Mouse (Mus musculus) MEL (cell line): ENCODE measurements around the gene Tmem150c. TPM values are rescaled to one million over a fixed set of nuclear protein-coding genes. Genes with fewer than 3 reads are reported as not detected.

ENCODE experiments used
- DNase-seq: peaks from one replicate; pipeline ENCODE4 v3.0.0; 2011; ENCODE audit warnings: low read depth, low spot score
- H3K27ac ChIP-seq: 2 replicates; pipeline ENCODE4 v1.5.1; 2012; ENCODE audit warnings: low read depth, mild to moderate bottlenecking, control low read depth, low read length, moderate library complexity; ENCODE audit not compliant: control insufficient read depth
- H3K27me3 ChIP-seq, 2 experiments: fragments of 150-350 bp in 1 of 2; sonication (generic) in 1 of 2; 2 replicates each; pipeline ENCODE4 v1.6.1; 2012; ENCODE audit warnings: low read length in 2 of 2, mild to moderate bottlenecking in 2 of 2, improper control_type of control experiment in 1 of 2, moderate library complexity in 1 of 2; ENCODE audit not compliant: insufficient read depth in 2 of 2, control insufficient read depth in 1 of 2
- H3K36me3 ChIP-seq, 2 experiments: 2 replicates each; pipeline ENCODE4 v1.6.1; 2012 to 2014; ENCODE audit warnings: low read length in 2 of 2, improper control_type of control experiment in 1 of 2, inconsistent platforms in 1 of 2, mild to moderate bottlenecking in 1 of 2; ENCODE audit not compliant: insufficient read depth in 2 of 2, control insufficient read depth in 1 of 2
- H3K4me1 ChIP-seq, 2 experiments: fragments of 150-350 bp in 1 of 2; sonication (generic) in 1 of 2; 2 replicates each; pipeline ENCODE4 v1.6.1; 2012; ENCODE audit warnings: low read length in 2 of 2, improper control_type of control experiment in 1 of 2, mild to moderate bottlenecking in 1 of 2; ENCODE audit not compliant: insufficient read depth in 2 of 2, control insufficient read depth in 1 of 2
- H3K4me3 ChIP-seq, 2 experiments: fragments of 150-350 bp in 1 of 2; sonication (generic) in 1 of 2; 2 replicates each; pipeline ENCODE4 v1.5.1; 2012; ENCODE audit warnings: low read depth in 2 of 2, low read length in 2 of 2, mild to moderate bottlenecking in 2 of 2, moderate library complexity in 2 of 2, control low read depth in 1 of 2, improper control_type of control experiment in 1 of 2; ENCODE audit not compliant: control insufficient read depth in 1 of 2, insufficient read depth in 1 of 2
- H3K79me2 ChIP-seq: 2 replicates; pipeline ENCODE4 v1.6.1; 2012; ENCODE audit warnings: mild to moderate bottlenecking, low read length, moderate library complexity; ENCODE audit not compliant: control insufficient read depth, poor library complexity, insufficient read depth
- H3K9ac ChIP-seq: 2 replicates; pipeline ENCODE4 v1.6.1; 2012; ENCODE audit warnings: low read depth, mild to moderate bottlenecking, control low read depth, low read length, moderate library complexity; ENCODE audit not compliant: control insufficient read depth, poor library complexity, severe bottlenecking
- H3K9me3 ChIP-seq: fragments of 150-350 bp; sonication (generic); replicated peaks from 2 replicates; pipeline ENCODE4 v1.6.1; 2012; ENCODE audit warnings: mild to moderate bottlenecking, low read length, improper control_type of control experiment, moderate library complexity; ENCODE audit not compliant: insufficient read depth
- BHLHE40 ChIP-seq: IDR thresholded peaks from 2 replicates; pipeline ENCODE4 v1.6.1; 2012; ENCODE audit warnings: low read depth, mild to moderate bottlenecking, inconsistent platforms, low read length, improper control_type of control experiment, borderline replicate concordance
- E2F4 ChIP-seq: IDR thresholded peaks from 2 replicates; pipeline ENCODE4 v1.6.1; 2011; ENCODE audit warnings: low read depth, low read length, improper control_type of control experiment, borderline replicate concordance
- ELF1 ChIP-seq: IDR thresholded peaks from 2 replicates; pipeline ENCODE4 v1.6.1; 2014; ENCODE audit warnings: low read depth, mild to moderate bottlenecking, inconsistent platforms, low read length, improper control_type of control experiment, moderate library complexity
- EP300 ChIP-seq, 2 experiments: IDR thresholded peaks; 2 replicates each; pipeline ENCODE4 v1.6.1; 2011; ENCODE audit warnings: improper control_type of control experiment in 2 of 2, low read length in 2 of 2, low read depth in 1 of 2, mild to moderate bottlenecking in 1 of 2
- GABPA ChIP-seq: IDR thresholded peaks from 2 replicates; pipeline ENCODE4 v1.6.1; 2012; ENCODE audit warnings: low read depth, mild to moderate bottlenecking, inconsistent platforms, low read length, improper control_type of control experiment, moderate library complexity
- HCFC1 ChIP-seq: IDR thresholded peaks from 2 replicates; pipeline ENCODE4 v1.6.1; 2012; ENCODE audit warnings: low read depth, mild to moderate bottlenecking, inconsistent platforms, low read length, improper control_type of control experiment, moderate library complexity
- JUND ChIP-seq: IDR thresholded peaks from 2 replicates; pipeline ENCODE4 v1.6.1; 2011; ENCODE audit warnings: low read depth, mild to moderate bottlenecking, improper control_type of control experiment, low read length
- KAT2A ChIP-seq: conservative IDR thresholded peaks from 2 replicates; pipeline ENCODE4 v1.6.1; 2012; ENCODE audit warnings: low read depth, low read length, improper control_type of control experiment, inconsistent platforms
- MAX ChIP-seq: IDR thresholded peaks from 2 replicates; pipeline ENCODE4 v1.6.1; 2011; ENCODE audit warnings: low read length, improper control_type of control experiment
- MAZ ChIP-seq: IDR thresholded peaks from 2 replicates; pipeline ENCODE4 v1.6.1; 2012; ENCODE audit warnings: low read depth, mild to moderate bottlenecking, inconsistent platforms, low read length, improper control_type of control experiment
- MXI1 ChIP-seq: IDR thresholded peaks from 2 replicates; pipeline ENCODE4 v1.6.1; 2011; ENCODE audit warnings: mild to moderate bottlenecking, low read depth, low read length, improper control_type of control experiment
- MYB ChIP-seq: IDR thresholded peaks from 2 replicates; pipeline ENCODE4 v1.6.1; 2011; ENCODE audit warnings: mild to moderate bottlenecking, low read depth, low read length, improper control_type of control experiment
- NRF1 ChIP-seq: IDR thresholded peaks from 2 replicates; pipeline ENCODE4 v1.6.1; 2014; ENCODE audit warnings: low read depth, mild to moderate bottlenecking, inconsistent platforms, low read length, improper control_type of control experiment, moderate library complexity; ENCODE audit not compliant: poor library complexity, insufficient read depth, severe bottlenecking
- POLR2AphosphoS5 ChIP-seq: IDR thresholded peaks from 2 replicates; pipeline ENCODE4 v1.6.1; 2012; ENCODE audit warnings: low read depth, borderline replicate concordance, mild to moderate bottlenecking, inconsistent platforms, low read length, moderate library complexity, mixed read lengths
- SMC3 ChIP-seq: IDR thresholded peaks from 2 replicates; pipeline ENCODE4 v1.6.1; 2011; ENCODE audit warnings: low read depth, low read length, improper control_type of control experiment
- TCF12 ChIP-seq: IDR thresholded peaks from 2 replicates; pipeline ENCODE4 v1.6.1; 2014; ENCODE audit warnings: low read depth, mild to moderate bottlenecking, inconsistent platforms, low read length, improper control_type of control experiment, moderate library complexity
- UBTF ChIP-seq: IDR thresholded peaks from 2 replicates; pipeline ENCODE4 v1.6.1; 2012; ENCODE audit warnings: low read depth, mild to moderate bottlenecking, inconsistent platforms, low read length, improper control_type of control experiment, moderate library complexity, borderline replicate concordance; ENCODE audit not compliant: insufficient read depth
- polyA plus RNA-seq, 2 experiments: library from polyadenylated mRNA; stranded (reverse) in 1 of 2; unstranded in 1 of 2; fragments of >175 nt in 1 of 2; fragments of >200 nt in 1 of 2; gene quantifications; 2 replicates each; pipeline versions ENCODE4 v1.2.1 to v1.2.4; 2012; ENCODE audit warnings: low replicate concordance in 2 of 2, low read depth in 1 of 2; ENCODE audit not compliant: insufficient read length in 2 of 2, insufficient read depth in 1 of 2, missing spikeins in 1 of 2
- total RNA-seq: library from RNA; depleted of rRNA; stranded (reverse); fragments of 300-350 nt; gene quantifications from 2 replicates; pipeline ENCODE4 v1.2.3, GENCODE M21; 2012

Tmem150c gene
- total and polyA plus RNA-seq, 3 experiments: 0.04 to 0.06 TPM; not detected in 1

DNA sequence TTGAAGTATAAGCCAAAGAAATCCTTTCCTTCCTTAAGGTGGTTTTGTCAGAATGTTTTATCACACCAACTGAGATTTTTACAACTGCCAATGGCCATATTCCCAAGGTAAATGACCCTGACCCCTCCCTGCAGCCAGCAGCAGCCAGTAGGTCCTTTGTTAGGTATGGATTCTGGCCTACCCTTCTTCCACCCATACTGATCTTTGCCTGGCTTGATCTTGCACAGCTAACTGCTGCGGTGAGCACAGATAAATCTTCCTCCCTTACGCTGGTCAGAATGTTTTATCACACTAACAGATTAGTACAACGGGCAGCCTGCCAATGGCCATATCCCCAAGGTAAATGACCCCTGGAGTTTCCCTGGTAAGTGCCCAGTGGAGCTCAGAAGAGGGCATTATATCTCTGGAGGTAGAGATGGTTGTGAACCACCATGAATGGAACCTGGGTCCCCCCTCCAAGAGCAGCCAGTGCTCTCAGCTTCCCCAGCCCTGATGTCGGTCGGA, 103.7 kb downstream of the Tmem150c start:
- no peak for TF ChIP-seq HCFC1
- TF ChIP-seq POLR2AphosphoS5: no peak
- TF ChIP-seq UBTF: no peak
- no peak for TF ChIP-seq MAZ
- no peak for TF ChIP-seq NRF1
- TF ChIP-seq MXI1: no peak
- TF ChIP-seq MAX: no peak
- TF ChIP-seq ELF1: no peak
- TF ChIP-seq KAT2A: no peak
- no peak for TF ChIP-seq SMC3
- no peak for TF ChIP-seq BHLHE40
- TF ChIP-seq, all 39 proteins: peak for 0
- Histone ChIP-seq H3K27me3 (no peaks in the 10 kb centered on the region), H3K4me3 (no peak overlapping the region), H3K36me3 (peaks cover 7 to 17% of the 10 kb centered on the region in 2 experiments), H3K9me3 (no peaks in the 10 kb centered on the region), H3K79me2 (peaks cover 32% of the 10 kb centered on the region), H3K4me1 (peaks cover 7 to 15% of the 10 kb centered on the region in 2 experiments; a peak in 3 of 4 replicates), H3K27ac (peak overlapping the region; percentile 8; the same call in 1 of the 2 replicates), H3K9ac (no peak overlapping the region)
- no peak for DNase-seq

DNA sequence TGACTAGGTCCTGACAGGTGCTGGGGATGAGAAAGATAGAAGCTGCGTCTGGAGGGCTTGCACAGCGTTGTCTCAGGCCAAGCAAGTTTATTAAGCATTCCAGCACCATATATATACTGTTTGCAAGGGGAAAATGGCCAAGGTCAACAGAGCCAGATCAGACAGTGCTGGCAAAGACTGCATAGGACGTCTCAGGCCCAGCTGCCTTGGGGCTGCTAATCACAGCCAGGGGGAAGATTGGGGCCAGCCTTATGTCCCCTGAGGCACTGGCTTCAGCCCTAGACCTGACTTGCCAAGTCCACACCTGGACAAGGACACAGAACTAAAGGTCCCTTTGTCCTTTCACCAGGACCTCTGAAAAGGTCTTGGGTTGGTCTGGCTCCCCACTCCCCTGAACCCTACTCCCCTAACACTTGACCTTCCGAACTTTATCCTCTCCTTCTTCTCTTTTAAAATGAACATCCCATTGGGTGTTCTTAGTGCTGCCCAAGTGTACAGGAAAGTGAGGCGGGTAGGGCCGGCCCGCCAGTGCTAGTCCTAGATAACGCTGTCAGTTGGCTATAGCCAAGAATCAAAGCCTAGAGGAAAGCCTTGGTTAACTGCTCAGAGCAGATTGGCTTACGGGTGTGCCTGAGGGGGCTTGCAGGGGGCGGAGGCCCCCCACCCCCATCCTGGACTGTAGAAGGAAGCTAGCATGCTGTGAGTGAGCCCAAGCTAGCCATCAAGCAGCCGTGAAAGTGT, 104.6 kb downstream of the Tmem150c start:
- peaks cover 41% of the 10 kb centered on the region for H3K79me2 ChIP-seq
- DNase-seq: peak; percentile 41
- TF ChIP-seq UBTF (no peak), MYB (0 out of 2 replicates have a peak, but pooled peaks have one; percentile 17), MAZ (no peak), TCF12 (peak; percentile 43; the same call in 1 of the 2 replicates), NRF1 (no peak), GABPA (no peak), ELF1 (no peak), E2F4 (no peak), EP300 (IDR thresholded peaks at IDR 0.05; ENCODE audit: low read depth in 1 of 2, low read length in 2 of 2) (peak; percentile 32 to 62; a peak in 2 of 4 replicates), BHLHE40 (no peak), JUND (no peak)
- H3K4me1 ChIP-seq: peaks cover 7 to 15% of the 10 kb centered on the region in 2 experiments; a peak in 3 of 4 replicates
- H3K4me3 ChIP-seq: no peak overlapping the region
- H3K27ac ChIP-seq: no peak overlapping the region
- no peaks in the 10 kb centered on the region for H3K27me3 ChIP-seq
- H3K9ac ChIP-seq: no peak overlapping the region
- no peaks in the 10 kb centered on the region for H3K9me3 ChIP-seq
- peaks cover 4 to 17% of the 10 kb centered on the region in 2 experiments for H3K36me3 ChIP-seq
